Mouse (Mus musculus) megakaryocyte progenitor cell, adult 5-6 weeks (primary cell): ENCODE measurements around the gene Podn. TPM values are rescaled to one million over a fixed set of nuclear protein-coding genes. Genes with fewer than 3 reads are reported as not detected.

Source experiments
- ATAC-seq: replicated peaks from 2 replicates; pipeline ENCODE4 v1.8.0; 2016; ENCODE audit warnings: mild to moderate bottlenecking, moderate TSS enrichment, inconsistent platforms; ENCODE audit not compliant: poor library complexity
- total RNA-seq, 2 experiments: library from RNA; stranded (forward) in 1 of 2; stranded (reverse) in 1 of 2; fragments of 157-497, 149-512 nt in 1 of 2; fragments of 200-1000 nt in 1 of 2; gene quantifications; 2 replicates each; pipeline versions ENCODE4 v1.2.3 to v1.2.4; 2015 to 2017

Gene Podn
- total RNA-seq, 2 experiments from 2014 or later, result 0.44 TPM; not detected in 1

DNA sequence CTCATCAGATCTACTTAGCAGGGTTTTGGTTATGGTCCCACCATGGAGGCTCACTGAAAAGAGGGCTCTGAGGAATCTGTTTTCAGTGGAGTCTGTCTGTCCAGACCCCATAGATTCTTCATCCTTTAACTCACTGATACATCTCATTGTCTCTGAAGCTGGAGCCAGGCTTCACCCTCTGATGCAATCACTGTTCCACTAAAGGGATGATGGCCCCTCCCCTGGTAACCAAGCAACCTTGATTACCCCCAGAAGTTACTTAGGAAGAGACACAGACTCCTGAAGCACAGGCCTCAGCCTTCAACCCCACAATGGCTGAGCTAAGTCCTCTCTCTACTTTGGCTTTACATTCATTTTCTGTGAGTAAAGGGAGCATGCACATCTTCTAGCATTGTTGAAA lies 126.5 kb downstream of the Podn start:
- ATAC-seq, result no peak

DNA sequence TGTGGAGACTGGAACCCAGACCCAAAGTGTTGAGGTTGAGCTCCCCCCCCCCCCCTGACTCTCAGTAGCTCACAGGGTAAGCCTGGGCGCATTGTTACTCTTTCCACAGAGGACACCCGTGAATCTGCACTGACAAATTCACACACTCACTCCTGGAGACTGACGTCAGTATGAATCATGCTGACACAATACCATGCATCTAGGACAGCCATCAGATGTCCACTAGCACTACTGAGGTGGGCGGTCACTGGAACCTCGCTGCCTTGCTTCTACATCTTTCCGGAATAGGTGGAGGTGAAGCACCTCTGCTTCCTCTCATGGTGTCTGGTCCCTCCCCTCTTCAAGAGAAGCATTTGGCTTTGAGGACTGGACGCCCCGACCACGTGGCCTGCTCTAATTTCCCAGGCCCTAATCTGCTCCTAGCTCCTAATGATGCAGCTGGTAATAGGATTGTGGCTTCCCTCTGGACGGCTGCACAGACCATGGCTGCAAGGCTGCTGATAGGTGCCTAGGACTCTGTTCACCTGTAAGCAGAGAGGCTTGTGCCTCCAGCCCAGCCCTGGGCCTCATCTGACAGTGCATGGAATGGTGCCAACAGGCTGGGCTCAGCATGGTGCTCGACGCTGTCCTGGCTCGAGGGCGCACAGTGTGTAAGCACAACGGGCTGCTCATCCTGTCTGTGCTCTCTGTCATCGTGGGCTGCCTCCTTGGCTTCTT lies 128.1 kb downstream of the Podn start, which contains the start of gene Slc1a7:
Gene Slc1a7 (plus strand): TSS at position 367 of the 717 bp plus-strand sequence.
- no peak for ATAC-seq

DNA sequence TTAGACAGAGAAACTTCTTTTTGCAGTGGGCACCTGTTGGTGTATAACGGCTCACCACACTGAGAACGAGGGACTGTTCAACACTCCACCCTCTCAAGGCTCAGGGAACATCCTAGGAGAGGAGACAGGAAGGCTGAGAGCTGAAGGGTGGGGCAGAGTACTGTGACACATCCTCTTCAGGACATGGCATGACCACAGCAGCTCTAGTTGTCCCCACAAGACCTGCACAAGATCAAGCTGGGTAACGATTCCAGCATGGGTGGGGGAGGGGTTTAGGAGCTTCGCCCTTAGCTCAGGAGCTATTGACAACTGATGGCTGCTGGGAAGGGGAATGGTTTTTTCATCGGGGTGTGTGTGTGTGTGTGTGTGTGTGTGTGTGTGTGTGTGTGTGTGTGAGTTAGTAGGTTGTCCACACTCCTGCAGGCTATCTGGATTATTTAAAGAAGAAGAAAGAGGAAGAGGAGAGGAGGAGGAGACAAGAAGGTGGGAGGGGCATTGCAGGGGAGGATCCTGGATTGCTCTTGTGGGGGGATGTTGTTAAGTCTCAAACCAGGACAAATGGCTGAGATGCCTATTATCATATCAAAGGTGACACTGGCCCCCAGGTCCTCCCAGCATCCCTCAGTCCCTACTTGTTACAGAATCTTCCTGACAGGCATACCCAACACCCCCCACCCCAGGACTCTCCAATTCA lies 129.7 kb downstream of the Podn start:
- peak; percentile 67 for ATAC-seq

Other genes with a start within 250 kb of the Podn start
- 241 and 247 TPM in 2 replicates for gene Magoh, start 216.7 kb downstream of the Podn start, total RNA-seq (2015)
- 327 and 344 TPM in 2 replicates for gene Magoh, start 216.7 kb downstream of the Podn start, total RNA-seq (2017)
- 59.8 and 60.9 TPM in 2 replicates for gene 0610037L13Rik, start 206.6 kb downstream of the Podn start, total RNA-seq (2015)
- 44.5 and 65.4 TPM in 2 replicates for gene 0610037L13Rik, start 206.6 kb downstream of the Podn start, total RNA-seq (2017)
- gene Cpt2, start 172.8 kb downstream of the Podn start, total RNA-seq (2015), result 20.9 and 22.2 TPM in 2 replicates
- gene Cpt2, start 172.8 kb downstream of the Podn start, total RNA-seq (2017), result 19.0 and 19.7 TPM in 2 replicates
- not detected in 2 replicates for gene Slc1a7, start 128.1 kb downstream of the Podn start, total RNA-seq (2015)
- gene Slc1a7, start 128.1 kb downstream of the Podn start, total RNA-seq (2017), result not detected in 2 replicates
- 205 and 243 TPM in 2 replicates for gene Scp2, start 48.6 kb upstream of the Podn start, total RNA-seq (2015)
- 288 and 345 TPM in 2 replicates for gene Scp2, start 48.6 kb upstream of the Podn start, total RNA-seq (2017)
- 0.37 and 0.86 TPM in 2 replicates for gene Echdc2, start 69.0 kb upstream of the Podn start, total RNA-seq (2015)
- not detected in 2 replicates for gene Echdc2, start 69.0 kb upstream of the Podn start, total RNA-seq (2017)
- gene Zyg11a, start 121.6 kb upstream of the Podn start, total RNA-seq (2015), result not detected in 2 replicates
- not detected in 2 replicates for gene Zyg11a, start 121.6 kb upstream of the Podn start, total RNA-seq (2017)
- 14.7 and 18.4 TPM in 2 replicates for gene Zyg11b, start 204.7 kb upstream of the Podn start, total RNA-seq (2015)
- gene Zyg11b, start 204.7 kb upstream of the Podn start, total RNA-seq (2017), result 19.2 and 21.5 TPM in 2 replicates
- 14.5 and 19.2 TPM in 2 replicates for gene Coa7, start 231.7 kb upstream of the Podn start, total RNA-seq (2015)
- gene Coa7, start 231.7 kb upstream of the Podn start, total RNA-seq (2017), result 6.4 and 11.8 TPM in 2 replicates